Mouse (Mus musculus) lung, adult 2 months (tissue): ENCODE data around the gene Tm4sf20.

Experiments
- CTCF ChIP-seq: fragments of 200-500 bp; IDR thresholded peaks from 2 replicates; pipeline ENCODE4 v1.5.1; 2011; ENCODE audit warnings: mild to moderate bottlenecking, low read length, control low read depth; ENCODE audit not compliant: insufficient read depth
- POLR2A ChIP-seq: fragments of 200-500 bp; IDR thresholded peaks from 2 replicates; pipeline ENCODE4 v1.6.1; 2011; ENCODE audit warnings: low read depth, mild to moderate bottlenecking, control low read depth, low read length, borderline replicate concordance; ENCODE audit errors: extremely low read depth

DNA sequence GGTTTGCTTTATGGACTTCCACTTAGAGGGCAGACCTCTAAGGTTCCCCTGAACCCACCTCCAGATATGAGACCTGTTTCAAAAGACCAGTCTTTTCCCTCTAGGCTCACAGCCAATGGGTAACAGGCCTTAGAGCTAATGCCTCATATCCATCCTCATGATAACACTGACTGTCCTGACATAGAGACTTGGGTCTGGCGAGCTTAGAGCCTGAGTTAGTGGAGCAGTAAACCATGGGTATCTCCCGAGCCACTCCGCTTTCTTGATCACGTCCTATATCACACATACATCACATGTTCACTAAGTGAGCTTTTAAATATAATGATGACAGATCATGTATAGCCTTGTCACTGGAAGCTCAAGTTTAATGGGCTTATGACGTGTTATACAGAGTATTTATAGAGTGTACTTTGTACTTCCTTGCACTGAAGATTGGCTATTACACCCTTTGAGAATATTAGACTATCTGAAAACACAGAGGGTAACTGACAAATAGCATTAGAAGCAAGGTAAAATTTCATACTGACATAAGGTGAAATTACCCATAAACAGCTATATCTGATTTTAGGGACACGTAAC, 11.2 kb upstream of the Tm4sf20 start:
- TF ChIP-seq POLR2A (no peak), CTCF (no peak)
